Comparison of ENCODE assay signal across 28 mouse cellular contexts in the genomic region with DNA sequence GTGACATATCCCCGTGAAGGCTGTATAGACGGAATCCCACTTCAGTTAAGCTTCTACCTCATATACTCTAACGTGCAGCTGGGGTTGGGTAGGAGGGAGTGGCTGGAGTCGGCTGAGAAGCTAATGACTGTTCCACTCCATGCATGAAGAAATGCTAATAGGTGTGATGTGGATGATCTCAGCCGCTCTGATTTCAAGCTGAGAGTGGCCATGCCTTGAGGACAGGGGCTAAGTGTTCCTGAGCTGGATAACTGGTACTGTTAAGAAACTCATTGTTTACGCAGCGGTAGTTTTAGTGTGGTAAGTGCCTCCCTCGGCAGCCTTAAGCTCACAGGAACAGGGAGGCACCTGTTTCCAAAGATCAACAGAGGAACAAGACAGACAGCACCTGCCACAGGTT. TPM values are rescaled to one million over a fixed set of nuclear protein-coding genes. Genes with fewer than 3 reads are reported as not detected.
DNase-seq lines count a peak whose midpoint lies in the region; ATAC-seq and TF ChIP-seq lines count a peak whose summit lies in the region.
"Had no signal": no experiment of that assay in that cellular context is flagged by ENCODE, and none has a peak within 500 bp of the region (broad histone marks: within the 10 kb centered on the region; RNA-seq: fewer than 3 reads in every experiment).

No protein-coding gene starts in this region.

- no peak for ATAC-seq in lung, embryonic 14.5 days (ENCODE audit: insufficient read depth)
- no peak for ATAC-seq in hindbrain, embryonic 16.5 days
- ATAC-seq: CD4-positive, CD25-positive, alpha-beta regulatory T cell, adult 4 months; forebrain, embryonic 16.5 days; inflammation-experienced regulatory T-cells, adult 6 months had no signal

- peak; percentile 75 for DNase-seq in heart, adult 11 months
- no peak for DNase-seq in heart, adult 18-20 months
- DNase-seq in lung, embryonic 14.5 days, result peak; percentile 1
- peak; percentile 2 for DNase-seq in lung, postnatal 14 days
- no peak for DNase-seq in spleen, postnatal 14 days (ENCODE audit: low spot score in 2 of 2)
- no peak for DNase-seq in right cerebral cortex, adult 18-20 months
- DNase-seq: adrenal gland, adult 8-10 months; adrenal gland, postnatal 36 days; B cell, adult 2 months; cerebellum, adult 11 months; cerebellum, adult 8-10 months; cerebellum, postnatal 25 days; gastrocnemius, postnatal 10 days had no signal

- no peak overlapping the region for H3K9ac ChIP-seq in lung, embryonic 14.5 days
- no peak overlapping the region for H3K9ac ChIP-seq in hindbrain, embryonic 16.5 days (ENCODE audit: low read depth, low read length)
- H3K9ac ChIP-seq: embryonic facial prominence, embryonic 12.5 days; forebrain, embryonic 12.5 days; heart, embryonic 15.5 days; hindbrain, embryonic 15.5 days had no signal

- no peak overlapping the region for H3K4me3 ChIP-seq in lung, embryonic 14.5 days (ENCODE audit: low read depth, low read length)
- H3K4me3 ChIP-seq in hindbrain, embryonic 16.5 days (ENCODE audit: low read length), result no peak overlapping the region
- H3K4me3 ChIP-seq: embryonic facial prominence, embryonic 12.5 days; forebrain, embryonic 12.5 days; heart, embryonic 15.5 days; hindbrain, embryonic 10.5 days; hindbrain, embryonic 15.5 days had no signal

- no peak for TF ChIP-seq CTCF in lung, embryonic 14.5 days (IDR thresholded peaks at IDR 0.05; ENCODE audit: low read depth)

- no peaks in the 10 kb centered on the region for H3K9me3 ChIP-seq in lung, embryonic 14.5 days (ENCODE audit: low read depth, low read length)
- H3K9me3 ChIP-seq in hindbrain, embryonic 16.5 days (ENCODE audit: control insufficient read depth, low read length), result no peaks in the 10 kb centered on the region
- H3K9me3 ChIP-seq: embryonic facial prominence, embryonic 12.5 days; forebrain, embryonic 12.5 days; heart, embryonic 15.5 days; hindbrain, embryonic 10.5 days; hindbrain, embryonic 15.5 days had no signal

- no peaks in the 10 kb centered on the region for H3K27me3 ChIP-seq in lung, embryonic 14.5 days (ENCODE audit: insufficient read depth, low read length)
- H3K27me3 ChIP-seq in hindbrain, embryonic 16.5 days (replicated peaks; ENCODE audit: control insufficient read depth, insufficient read depth, low read length), result no peaks in the 10 kb centered on the region
- H3K27me3 ChIP-seq: embryonic facial prominence, embryonic 12.5 days; forebrain, embryonic 12.5 days; heart, embryonic 15.5 days; hindbrain, embryonic 15.5 days had no signal

- no peaks in the 10 kb centered on the region for H3K4me1 ChIP-seq in lung, embryonic 14.5 days (ENCODE audit: insufficient read depth)
- H3K4me1 ChIP-seq in hindbrain, embryonic 16.5 days (ENCODE audit: control insufficient read depth, insufficient read depth, low read depth, low read length), result no peaks in the 10 kb centered on the region
- H3K4me1 ChIP-seq: embryonic facial prominence, embryonic 12.5 days; forebrain, embryonic 12.5 days; heart, embryonic 15.5 days; hindbrain, embryonic 10.5 days; hindbrain, embryonic 15.5 days had no signal

- WGBS in lung, embryonic 14.5 days, result 59% methylated on average over 8 of the region's 8 CpGs
- 80% methylated on average over 8 of the region's 8 CpGs for WGBS in hindbrain, embryonic 16.5 days

- H3K36me3 ChIP-seq in lung, embryonic 14.5 days (ENCODE audit: insufficient read depth), result no peaks in the 10 kb centered on the region
- no peaks in the 10 kb centered on the region for H3K36me3 ChIP-seq in hindbrain, embryonic 16.5 days (ENCODE audit: control insufficient read depth, insufficient read depth, low read length)
- H3K36me3 ChIP-seq: embryonic facial prominence, embryonic 12.5 days; forebrain, embryonic 12.5 days; G1E; heart, embryonic 15.5 days; hindbrain, embryonic 10.5 days; hindbrain, embryonic 15.5 days had no signal

- no peak overlapping the region for H3K4me2 ChIP-seq in lung, embryonic 14.5 days
- H3K4me2 ChIP-seq in hindbrain, embryonic 16.5 days (ENCODE audit: low read length), result no peak overlapping the region
- H3K4me2 ChIP-seq: embryonic facial prominence, embryonic 12.5 days; forebrain, embryonic 12.5 days; heart, embryonic 11.5 days; heart, embryonic 15.5 days; hindbrain, embryonic 15.5 days had no signal

- no peak overlapping the region for H3K27ac ChIP-seq in lung, embryonic 14.5 days (ENCODE audit: low read depth)
- no peak overlapping the region for H3K27ac ChIP-seq in hindbrain, embryonic 16.5 days (ENCODE audit: low read depth, low read length)
- H3K27ac ChIP-seq: embryonic facial prominence, embryonic 12.5 days; forebrain, embryonic 12.5 days; heart, embryonic 15.5 days; hindbrain, embryonic 10.5 days; hindbrain, embryonic 15.5 days had no signal

RNA-seq across cellular contexts. Expression of a gene that starts 18.8 kb away (rescaled TPM):
- under 1 TPM; 0.21 to 0.42 TPM for total RNA-seq in heart, adult 18-20 months (2021)
- polyA plus RNA-seq in lung, embryonic 14.5 days (2014; fragmentation: Nextera tagmentation; extraction: Ambion mirVana), result not detected in 2 replicates
- polyA plus RNA-seq in hindbrain, embryonic 16.5 days (2015; fragmentation: Nextera tagmentation; extraction: Ambion mirVana), result not detected in 2 replicates
- total RNA-seq: adrenal gland, adult 8-10 months; adrenal gland, postnatal 36 days; gastrocnemius, postnatal 10 days; granulocyte monocyte progenitor cell, adult 5-6 weeks had no signal
- polyA plus RNA-seq: CD4-positive, CD25-positive, alpha-beta regulatory T cell, adult 4 months; embryonic facial prominence, embryonic 12.5 days; forebrain, embryonic 12.5 days; forebrain, embryonic 16.5 days; G1E; hindbrain, embryonic 10.5 days; hindbrain, embryonic 15.5 days; inflammation-experienced regulatory T-cells, adult 6 months had no signal

RNA-seq across cellular contexts. Expression of a gene that starts 26.0 kb away (rescaled TPM):
- not detected for total RNA-seq in heart, adult 18-20 months (2021)
- polyA plus RNA-seq in lung, embryonic 14.5 days (2014; fragmentation: Nextera tagmentation; extraction: Ambion mirVana), result not detected in 2 replicates
- not detected in 2 replicates for polyA plus RNA-seq in hindbrain, embryonic 16.5 days (2015; fragmentation: Nextera tagmentation; extraction: Ambion mirVana)
- total RNA-seq: adrenal gland, adult 8-10 months; adrenal gland, postnatal 36 days; G1E; gastrocnemius, postnatal 10 days; granulocyte monocyte progenitor cell, adult 5-6 weeks; heart, postnatal 25 days had no signal
- polyA plus RNA-seq: CD4-positive, CD25-positive, alpha-beta regulatory T cell, adult 4 months; cortical plate, adult 2 months; embryonic facial prominence, embryonic 12.5 days; forebrain, embryonic 12.5 days; forebrain, embryonic 16.5 days; G1E; heart, embryonic 11.5 days; heart, embryonic 15.5 days; hindbrain, embryonic 10.5 days; hindbrain, embryonic 15.5 days; inflammation-experienced regulatory T-cells, adult 6 months had no signal

RNA-seq across cellular contexts. Expression of a gene that starts 30.3 kb away (rescaled TPM):
- total RNA-seq in heart, adult 18-20 months (2021), result not detected
- not detected in 2 replicates for polyA plus RNA-seq in lung, embryonic 14.5 days (2014; fragmentation: Nextera tagmentation; extraction: Ambion mirVana)
- polyA plus RNA-seq in hindbrain, embryonic 16.5 days (2015; fragmentation: Nextera tagmentation; extraction: Ambion mirVana), result 0.35 TPM in 1 of 2 replicates, not detected in the other
- total RNA-seq: adrenal gland, adult 8-10 months; adrenal gland, postnatal 36 days; G1E; gastrocnemius, postnatal 10 days; granulocyte monocyte progenitor cell, adult 5-6 weeks; heart, postnatal 25 days had no signal
- polyA plus RNA-seq: CD4-positive, CD25-positive, alpha-beta regulatory T cell, adult 4 months; cortical plate, adult 2 months; embryonic facial prominence, embryonic 12.5 days; forebrain, embryonic 12.5 days; forebrain, embryonic 16.5 days; frontal cortex, adult 2 months; G1E; heart, embryonic 11.5 days; heart, embryonic 15.5 days; hindbrain, embryonic 10.5 days; hindbrain, embryonic 15.5 days; inflammation-experienced regulatory T-cells, adult 6 months had no signal

RNA-seq across cellular contexts. Expression of a gene that starts 59.2 kb away (rescaled TPM):
- total RNA-seq in heart, adult 18-20 months (2021), result 10 to 100 TPM; 15.0 to 17.5 TPM
- polyA plus RNA-seq in lung, embryonic 14.5 days (2014; fragmentation: Nextera tagmentation; extraction: Ambion mirVana), result 20.0 and 24.3 TPM in 2 replicates
- 29.0 and 33.9 TPM in 2 replicates for polyA plus RNA-seq in hindbrain, embryonic 16.5 days (2015; fragmentation: Nextera tagmentation; extraction: Ambion mirVana)

Comparison
In these comparisons a context has a peak if more than half of its experiments do, and no peak if none do; other contexts are left out.
1. DNase-seq: peak in heart, adult 11 months (single experiment), lung, embryonic 14.5 days (single experiment) and lung, postnatal 14 days (single experiment); none in heart, adult 18-20 months (0 of 2), spleen, postnatal 14 days (0 of 2) and right cerebral cortex, adult 18-20 months (single experiment).